Mouse (Mus musculus): ENCODE measurements around the gene Hoxa9. TPM values are rescaled to one million over a fixed set of nuclear protein-coding genes. Genes with fewer than 3 reads are reported as not detected.

Hoxa9 gene
- total and polyA plus RNA-seq, 2 experiments from 2014 or later, result not detected

DNA sequence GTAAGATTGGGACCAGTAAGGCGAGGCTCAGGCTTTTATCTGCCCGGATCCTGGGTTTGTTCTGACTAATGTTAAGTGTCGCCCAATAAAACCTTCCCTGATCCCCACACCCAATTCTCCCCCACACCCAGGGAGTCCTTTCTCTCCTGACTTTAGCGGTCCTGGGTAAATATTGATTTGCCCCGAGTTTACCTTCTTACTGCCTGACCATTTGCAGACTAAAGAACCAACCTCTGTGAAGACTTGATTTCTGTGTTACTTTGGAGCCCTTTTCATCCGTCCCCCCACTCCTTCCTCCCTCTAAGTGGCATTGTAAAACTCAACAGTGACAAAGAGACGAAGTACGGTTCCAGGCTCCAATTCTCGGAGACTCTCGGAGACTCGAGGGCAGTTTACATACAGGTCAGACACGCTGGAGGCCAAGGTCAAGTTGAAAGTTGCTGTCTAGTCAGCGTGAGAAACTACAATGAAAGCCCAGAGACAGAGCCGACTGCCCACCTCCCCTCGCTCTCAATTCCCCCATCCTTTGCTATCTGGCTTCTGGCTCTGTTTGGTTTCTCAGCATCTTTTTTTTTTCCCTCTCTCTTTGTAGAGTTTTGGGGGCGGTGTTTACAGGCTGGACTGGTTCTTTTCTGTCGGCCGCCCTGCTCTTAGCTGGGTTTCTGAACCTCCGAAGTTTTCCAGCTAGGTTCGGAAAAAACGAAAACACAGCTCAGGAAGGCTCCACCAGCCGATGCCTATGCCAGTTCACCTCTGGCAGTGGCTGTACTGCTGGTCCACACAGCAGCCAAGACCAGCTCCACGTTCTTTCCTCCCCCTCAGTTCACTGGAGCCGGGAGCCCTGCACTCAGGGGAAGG is 31.8 kb upstream of the Hoxa9 start:
- Histone ChIP-seq H3K27me3 (ENCODE audit: insufficient read depth, low read length) (peaks cover 86% of the 10 kb centered on the region), H3K4me2 (ENCODE audit: low read depth, low read length, poor library complexity, severe bottlenecking) (no peak overlapping the region), H3K4me1 (ENCODE audit: insufficient read depth, low read length) (no peaks in the 10 kb centered on the region), H3K9me3 (ENCODE audit: low read length) (no peaks in the 10 kb centered on the region), H3K36me3 (ENCODE audit: insufficient read depth, low read length) (no peaks in the 10 kb centered on the region), H3K4me3 (ENCODE audit: low read depth, low read length) (no peak overlapping the region), H3K27ac (ENCODE audit: low read depth, low read length) (no peak overlapping the region), H3K9ac (replicated peaks; ENCODE audit: low read length, poor library complexity, severe bottlenecking) (no peak overlapping the region)
- ATAC-seq (ENCODE audit: low FRiP score), result no peak
- no peak for DNase-seq (ENCODE audit: low spot score)
- no peak for TF ChIP-seq CTCF (IDR thresholded peaks at IDR 0.05)
- WGBS, result under 1% methylated on average over 24 of the region's 24 CpGs

DNA sequence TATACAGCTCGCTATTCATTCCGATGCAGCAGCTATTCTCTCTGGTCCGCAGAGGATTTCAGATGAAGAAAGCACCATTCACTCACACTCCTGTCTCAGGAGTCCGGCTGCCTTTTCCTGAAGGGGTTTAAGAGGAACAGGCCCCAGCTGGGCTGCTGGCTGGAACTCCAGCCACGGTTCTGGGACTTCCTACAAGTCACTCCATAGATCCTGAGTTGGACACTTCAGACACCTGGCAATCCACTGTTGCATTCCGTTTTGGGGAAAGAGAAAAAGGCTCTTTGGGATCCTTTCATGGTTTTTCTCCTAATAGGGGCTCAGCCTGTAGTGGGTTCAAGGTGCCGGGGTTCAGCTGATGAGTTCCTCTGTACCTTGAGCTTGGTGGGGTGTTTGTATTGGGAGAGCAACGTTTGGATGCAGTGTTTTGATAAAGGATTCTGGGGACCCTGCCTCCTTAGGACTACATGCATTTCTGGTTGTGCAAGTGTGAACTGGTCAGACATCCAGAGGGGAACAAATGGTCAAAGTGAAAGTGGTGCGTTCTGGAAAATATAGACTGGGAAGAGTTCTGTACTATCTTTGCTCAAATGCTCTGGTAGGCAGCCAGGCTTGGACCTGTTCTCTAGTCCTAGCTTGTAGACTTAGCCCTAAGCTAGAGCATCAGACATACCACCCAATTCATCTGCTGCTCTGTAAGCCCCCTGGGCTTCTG is 31.0 kb upstream of the Hoxa9 start:
- Histone ChIP-seq H3K4me3 (ENCODE audit: low read depth, low read length) (no peak overlapping the region), H3K27ac (ENCODE audit: low read depth, low read length) (no peak overlapping the region), H3K4me2 (ENCODE audit: low read depth, low read length, poor library complexity, severe bottlenecking) (no peak overlapping the region), H3K9me3 (ENCODE audit: low read length) (no peaks in the 10 kb centered on the region), H3K4me1 (ENCODE audit: insufficient read depth, low read length) (no peaks in the 10 kb centered on the region), H3K27me3 (ENCODE audit: insufficient read depth, low read length) (peaks cover 82% of the 10 kb centered on the region), H3K36me3 (ENCODE audit: insufficient read depth, low read length) (no peaks in the 10 kb centered on the region), H3K9ac (replicated peaks; ENCODE audit: low read length, poor library complexity, severe bottlenecking) (no peak overlapping the region)
- no peak for ATAC-seq (ENCODE audit: low FRiP score)
- no peak for DNase-seq (ENCODE audit: low spot score)
- 3% methylated on average over 9 of the region's 9 CpGs for WGBS
- no peak for TF ChIP-seq CTCF (IDR thresholded peaks at IDR 0.05)

DNA sequence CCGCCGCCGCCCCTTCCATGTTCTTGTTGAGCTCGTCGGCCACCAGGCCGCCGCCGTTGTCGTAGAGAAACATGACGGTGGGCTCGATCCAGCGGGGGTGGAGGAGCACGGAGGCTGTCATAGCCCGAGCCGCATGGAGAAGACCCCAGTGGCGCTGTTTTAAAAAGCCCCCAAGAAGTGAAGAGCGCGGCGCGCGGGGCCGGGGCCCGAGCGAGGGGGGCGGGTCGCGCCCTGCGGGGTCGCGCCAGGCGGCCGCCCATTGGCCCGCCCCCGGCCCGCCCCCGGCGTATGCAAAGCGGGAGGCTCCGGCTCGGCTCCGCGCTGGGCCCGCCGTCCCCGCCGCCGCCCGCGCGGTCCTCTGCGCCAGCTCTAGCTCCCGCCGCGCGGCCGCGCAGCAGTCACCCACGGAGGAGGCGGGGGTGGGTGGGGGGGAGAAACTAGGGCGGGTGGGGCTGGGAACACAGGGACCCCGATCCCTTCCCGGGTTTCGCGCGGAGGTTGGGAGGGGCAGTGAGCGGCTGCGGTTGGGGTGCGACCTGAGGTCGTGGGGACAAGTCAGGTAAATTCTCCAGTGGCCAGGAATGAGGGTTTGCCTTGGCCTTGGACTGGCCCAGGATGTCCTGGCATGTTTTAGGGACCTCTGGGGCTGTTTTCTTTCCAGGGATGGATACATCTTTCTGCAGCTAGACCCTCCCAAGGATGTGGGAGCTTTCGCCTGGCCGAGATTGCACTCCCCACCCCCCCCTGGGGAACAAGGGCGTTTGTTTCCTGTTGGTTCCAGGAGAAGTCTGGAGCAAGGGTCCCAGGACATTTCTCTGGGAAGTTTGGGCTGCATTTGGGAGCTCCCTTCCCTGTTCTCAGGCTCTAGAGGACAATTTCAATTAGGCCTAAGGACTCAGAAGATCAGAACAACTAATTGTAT is 30.0 kb upstream of the Hoxa9 start, which contains the start of gene Hoxa13:
TSS of gene Hoxa13 (minus strand) at position 227 of the 922 bp plus-strand sequence.
- H3K4me3 ChIP-seq (ENCODE audit: low read depth, low read length), result peak within 1 kb of the TSS; percentile 15
- H3K27ac ChIP-seq (ENCODE audit: low read depth, low read length), result no peak within 1 kb of the TSS
- WGBS, result under 1% methylated on average over 27 of the region's 72 CpGs
- no peaks in the 10 kb centered on the region for H3K36me3 ChIP-seq (ENCODE audit: insufficient read depth, low read length)
- H3K27me3 ChIP-seq (ENCODE audit: insufficient read depth, low read length), result peaks cover 80% of the 10 kb centered on the region
- peak within 1 kb of the TSS; percentile 35; the same call in 1 of the 2 replicates for H3K4me2 ChIP-seq (ENCODE audit: low read depth, low read length, poor library complexity, severe bottlenecking)
- DNase-seq (ENCODE audit: low spot score) (no peak), ATAC-seq (ENCODE audit: low FRiP score) (no peak)
- no peak within 1 kb of the TSS for H3K9ac ChIP-seq (replicated peaks; ENCODE audit: low read length, poor library complexity, severe bottlenecking)
- H3K4me1 ChIP-seq (ENCODE audit: insufficient read depth, low read length), result no peaks in the 10 kb centered on the region
- no peaks in the 10 kb centered on the region for H3K9me3 ChIP-seq (ENCODE audit: low read length)
- TF ChIP-seq CTCF (IDR thresholded peaks at IDR 0.05), result no peak

DNA sequence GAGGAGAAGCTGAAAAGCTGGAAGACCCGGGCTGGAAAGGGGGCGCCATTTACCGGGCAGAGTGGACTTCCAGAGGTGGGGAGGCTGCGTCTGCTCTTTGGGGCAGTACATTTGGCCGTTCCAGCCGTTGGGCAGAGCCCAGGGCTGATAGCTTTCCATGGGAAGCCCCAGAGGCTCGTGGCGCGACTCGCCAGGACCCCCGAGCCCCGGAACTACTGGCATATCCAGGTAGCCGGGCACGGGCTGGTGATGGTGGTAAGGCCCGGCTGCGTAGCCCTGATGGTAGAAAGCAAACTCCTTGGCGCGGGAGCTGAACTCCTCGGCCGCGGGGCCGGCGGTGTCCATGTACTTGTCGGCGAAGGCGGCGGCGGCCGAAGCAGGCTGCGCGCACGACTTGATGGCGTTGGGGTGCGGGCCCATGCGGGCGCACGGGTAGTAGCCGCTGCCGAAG is 28.9 kb upstream of the Hoxa9 start:
- WGBS, result 0% methylated on average over 17 of the region's 39 CpGs
- H3K27me3 ChIP-seq (ENCODE audit: insufficient read depth, low read length), result peaks cover 77% of the 10 kb centered on the region
- H3K9ac ChIP-seq (replicated peaks; ENCODE audit: low read length, poor library complexity, severe bottlenecking), result no peak overlapping the region
- H3K27ac ChIP-seq (ENCODE audit: low read depth, low read length), result no peak overlapping the region
- H3K4me1 ChIP-seq (ENCODE audit: insufficient read depth, low read length), result no peaks in the 10 kb centered on the region
- peak overlapping the region; percentile 15; the same call in 1 of the 2 replicates for H3K4me3 ChIP-seq (ENCODE audit: low read depth, low read length)
- no peak; the same call in 1 of the 2 replicates for ATAC-seq (ENCODE audit: low FRiP score)
- no peak for TF ChIP-seq CTCF (IDR thresholded peaks at IDR 0.05)
- no peak for DNase-seq (ENCODE audit: low spot score)
- peak overlapping the region; percentile 35; the same call in 1 of the 2 replicates for H3K4me2 ChIP-seq (ENCODE audit: low read depth, low read length, poor library complexity, severe bottlenecking)
- no peaks in the 10 kb centered on the region for H3K36me3 ChIP-seq (ENCODE audit: insufficient read depth, low read length)
- no peaks in the 10 kb centered on the region for H3K9me3 ChIP-seq (ENCODE audit: low read length)

DNA sequence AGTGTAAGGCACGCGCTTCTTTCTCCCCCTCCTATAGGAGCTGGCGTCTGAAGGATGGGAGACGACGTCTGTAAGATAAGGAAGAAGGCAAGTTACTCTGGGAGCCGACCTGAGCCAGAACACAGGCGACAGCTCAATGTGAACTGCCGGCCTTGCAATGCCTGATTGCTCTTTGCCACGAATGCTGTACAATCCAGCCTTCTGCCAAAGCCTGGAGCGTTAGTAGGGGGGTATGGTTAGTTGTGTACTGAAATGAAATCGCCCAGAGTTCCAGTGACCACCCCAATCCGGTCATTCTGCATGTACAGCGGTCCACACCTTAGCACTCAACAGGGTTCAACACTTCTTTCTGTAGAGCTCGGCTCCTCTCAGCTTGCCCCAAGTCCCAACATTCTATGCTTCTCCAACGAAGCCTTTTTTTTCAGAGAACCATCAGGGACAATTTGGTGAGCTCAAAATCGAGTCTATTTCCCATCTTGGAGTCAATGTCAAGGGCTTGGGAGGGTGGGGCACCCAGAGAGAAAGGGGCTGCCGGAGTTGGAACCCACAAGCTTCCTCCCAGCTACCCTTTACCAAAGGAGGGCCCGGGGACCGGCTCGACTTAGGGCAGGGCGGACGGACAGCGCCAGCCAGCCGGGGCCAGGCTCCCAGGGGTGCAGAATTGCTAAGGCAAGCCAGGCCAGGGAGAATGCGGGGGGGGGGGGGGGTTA is 28.3 kb upstream of the Hoxa9 start:
- Histone ChIP-seq H3K4me3 (ENCODE audit: low read depth, low read length) (no peak overlapping the region), H3K27ac (ENCODE audit: low read depth, low read length) (no peak overlapping the region), H3K27me3 (ENCODE audit: insufficient read depth, low read length) (peaks cover 72% of the 10 kb centered on the region), H3K9me3 (ENCODE audit: low read length) (no peaks in the 10 kb centered on the region), H3K4me1 (ENCODE audit: insufficient read depth, low read length) (no peaks in the 10 kb centered on the region), H3K9ac (replicated peaks; ENCODE audit: low read length, poor library complexity, severe bottlenecking) (no peak overlapping the region), H3K4me2 (ENCODE audit: low read depth, low read length, poor library complexity, severe bottlenecking) (no peak overlapping the region), H3K36me3 (ENCODE audit: insufficient read depth, low read length) (no peaks in the 10 kb centered on the region)
- ATAC-seq (ENCODE audit: low FRiP score), result no peak
- 1% methylated on average over 24 of the region's 25 CpGs for WGBS
- DNase-seq (ENCODE audit: low spot score), result no peak
- TF ChIP-seq CTCF (IDR thresholded peaks at IDR 0.05), result no peak
